Mouse (Mus musculus): ENCODE measurements at regions not wholly inside any gene's neighbourhood (a gene's known extent, or its start where the extent isn't known, plus 50 kb on each side); places are given as distances from the start of the nearest gene placed in this dataset.

GRCm38 (mm10) chr5:80326986-80327385 is 693.0 kb upstream of the Adgrl3 start:
- in situ Hi-C loops (cut with MboI, MseI): loop anchor here (10.0 kb wide), 1 partner anchor 1622 kb away; no protein-coding TSS in a partner anchor

GRCm38 (mm10) chr5:80345155-80345554 is 674.8 kb upstream of the Adgrl3 start:
- in situ Hi-C loops (cut with MboI, MseI): no loop called here

GRCm38 (mm10) chr5:80358271-80358670 is 661.7 kb upstream of the Adgrl3 start:
- in situ Hi-C loops (cut with MboI, MseI): no loop called here

GRCm38 (mm10) chr5:80393656-80394055 is 626.3 kb upstream of the Adgrl3 start:
- in situ Hi-C loops (cut with MboI, MseI): no loop called here

- in situ Hi-C loops (cut with MboI, MseI): no loop called here
Measured at GRCm38 (mm10) chr5:80402666-80403065, 617.3 kb upstream of the Adgrl3 start.

GRCm38 (mm10) chr5:80416116-80416515 is 603.8 kb upstream of the Adgrl3 start:
- in situ Hi-C loops (cut with MboI, MseI): no loop called here

Measured in T-helper 1 cell (primary cell).